Mouse (Mus musculus): ENCODE measurements around the gene Col8a2. TPM values are rescaled to one million over a fixed set of nuclear protein-coding genes. Genes with fewer than 3 reads are reported as not detected.

Col8a2 gene
- polyA plus RNA-seq, 1 experiment from 2014 or later: 1.2 TPM

- Histone ChIP-seq H3K4me2 (ENCODE audit: low read length) (no peak overlapping the region), H3K9ac (ENCODE audit: low read length) (no peak overlapping the region), H3K36me3 (ENCODE audit: control insufficient read depth, insufficient read depth, low read length) (no peaks in the 10 kb centered on the region), H3K27me3 (replicated peaks; ENCODE audit: control insufficient read depth, insufficient read depth, low read length) (peaks cover 40% of the 10 kb centered on the region), H3K4me3 (ENCODE audit: low read depth, low read length) (no peak overlapping the region), H3K27ac (ENCODE audit: low read depth, low read length) (no peak overlapping the region), H3K4me1 (ENCODE audit: control insufficient read depth, insufficient read depth, low read length) (no peaks in the 10 kb centered on the region), H3K9me3 (replicated peaks; ENCODE audit: control insufficient read depth, low read length) (no peaks in the 10 kb centered on the region)
- DNase-seq (ENCODE audit: low spot score): no peak
- WGBS: 42% methylated on average over 17 of the region's 17 CpGs
- no peak for ATAC-seq
These were observed 1.6 kb downstream of the Col8a2 start for GRCm38 (mm10) chr4:126288085-126288666.

DNA sequence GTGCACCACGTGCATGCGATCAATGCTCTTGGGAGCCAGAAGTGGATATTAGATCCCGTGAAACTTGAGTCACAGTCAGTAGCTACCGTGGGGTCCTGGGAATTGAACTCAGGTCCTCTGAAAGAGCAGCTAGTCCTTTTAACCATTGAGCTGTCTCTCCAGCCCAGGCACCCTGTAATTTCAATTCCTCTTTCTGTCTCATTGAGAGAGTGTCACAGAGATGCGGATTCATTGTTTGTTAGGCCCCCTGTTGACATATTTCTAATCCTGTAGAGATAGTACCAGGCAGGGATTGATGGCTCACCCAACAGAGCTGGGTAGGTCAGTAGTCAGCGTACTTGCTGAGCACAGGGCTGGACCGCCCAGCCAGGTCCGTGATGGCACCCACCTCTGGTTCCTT, 3.7 kb downstream of the Col8a2 start:
- H3K4me1 ChIP-seq (ENCODE audit: control insufficient read depth, insufficient read depth, low read length): no peaks in the 10 kb centered on the region
- no peak overlapping the region for H3K4me3 ChIP-seq (ENCODE audit: low read depth, low read length)
- ATAC-seq (no peak), DNase-seq (ENCODE audit: low spot score) (no peak)
- no peaks in the 10 kb centered on the region for H3K9me3 ChIP-seq (replicated peaks; ENCODE audit: control insufficient read depth, low read length)
- WGBS: 84% methylated on average over 8 of the region's 8 CpGs
- H3K4me2 ChIP-seq (ENCODE audit: low read length): no peak overlapping the region
- no peak overlapping the region for H3K27ac ChIP-seq (ENCODE audit: low read depth, low read length)
- no peaks in the 10 kb centered on the region for H3K36me3 ChIP-seq (ENCODE audit: control insufficient read depth, insufficient read depth, low read length)
- H3K9ac ChIP-seq (ENCODE audit: low read length): no peak overlapping the region
- peaks cover 39% of the 10 kb centered on the region for H3K27me3 ChIP-seq (replicated peaks; ENCODE audit: control insufficient read depth, insufficient read depth, low read length)

DNA sequence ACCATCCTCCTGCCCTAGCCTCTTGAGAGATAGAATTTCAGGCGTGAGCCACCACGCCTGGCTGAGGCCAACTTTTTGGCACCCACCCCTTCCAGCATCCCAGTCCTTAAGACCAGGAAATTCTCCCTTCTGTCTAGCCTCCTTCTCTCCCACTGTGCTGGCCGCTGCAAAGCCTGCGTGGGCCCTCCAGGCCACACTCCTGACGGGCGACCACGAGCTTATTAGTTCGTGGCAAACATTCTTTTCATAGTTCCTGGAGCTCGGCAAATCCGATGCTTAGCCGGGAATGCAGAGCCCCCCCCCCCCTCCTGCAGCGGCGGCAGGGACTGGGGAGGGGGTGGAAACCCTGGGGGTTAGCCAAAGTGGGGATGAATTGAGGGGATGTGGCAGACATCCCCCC, 4.6 kb downstream of the Col8a2 start:
- H3K4me1 ChIP-seq (ENCODE audit: control insufficient read depth, insufficient read depth, low read length): no peaks in the 10 kb centered on the region
- H3K4me2 ChIP-seq (ENCODE audit: low read length): no peak overlapping the region
- H3K4me3 ChIP-seq (ENCODE audit: low read depth, low read length): no peak overlapping the region
- 22% methylated on average over 13 of the region's 13 CpGs for WGBS
- H3K27me3 ChIP-seq (replicated peaks; ENCODE audit: control insufficient read depth, insufficient read depth, low read length): peaks cover 37% of the 10 kb centered on the region
- DNase-seq (ENCODE audit: low spot score): no peak
- no peaks in the 10 kb centered on the region for H3K9me3 ChIP-seq (replicated peaks; ENCODE audit: control insufficient read depth, low read length)
- no peaks in the 10 kb centered on the region for H3K36me3 ChIP-seq (ENCODE audit: control insufficient read depth, insufficient read depth, low read length)
- H3K27ac ChIP-seq (ENCODE audit: low read depth, low read length): no peak overlapping the region
- ATAC-seq: no peak
- no peak overlapping the region for H3K9ac ChIP-seq (ENCODE audit: low read length)

DNA sequence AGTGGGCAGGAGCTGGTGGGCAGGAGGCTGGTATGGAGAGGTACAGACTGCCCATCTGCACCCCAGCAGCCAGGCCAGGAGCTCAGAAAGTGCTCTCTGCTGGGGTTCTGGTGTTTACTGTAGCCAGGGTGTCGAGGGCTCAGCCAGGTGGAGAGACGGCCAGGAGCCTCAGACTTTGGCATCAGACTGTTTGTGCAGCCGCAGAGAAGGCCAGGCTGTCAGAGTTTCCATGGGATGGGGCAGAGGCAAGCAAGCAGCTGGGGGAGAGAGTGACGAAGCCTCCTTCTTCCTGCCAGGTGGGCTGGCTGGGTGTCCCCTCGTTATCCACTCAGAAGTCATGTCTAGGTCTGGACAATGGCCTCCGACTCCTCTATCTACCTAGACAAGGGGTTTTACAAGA, 8.6 kb downstream of the Col8a2 start:
- WGBS: 61% methylated on average over 6 of the region's 6 CpGs

GRCm38 (mm10) chr4:126295937-126296336, 9.3 kb downstream of the Col8a2 start:
- ATAC-seq (no peak), DNase-seq (ENCODE audit: low spot score) (no peak)
- Histone ChIP-seq H3K27ac (ENCODE audit: low read depth, low read length) (no peak overlapping the region), H3K4me2 (ENCODE audit: low read length) (no peak overlapping the region), H3K4me1 (ENCODE audit: control insufficient read depth, insufficient read depth, low read length) (no peaks in the 10 kb centered on the region), H3K4me3 (ENCODE audit: low read depth, low read length) (no peak overlapping the region), H3K9me3 (replicated peaks; ENCODE audit: control insufficient read depth, low read length) (no peaks in the 10 kb centered on the region), H3K36me3 (ENCODE audit: control insufficient read depth, insufficient read depth, low read length) (no peaks in the 10 kb centered on the region), H3K27me3 (replicated peaks; ENCODE audit: control insufficient read depth, insufficient read depth, low read length) (peaks cover 37% of the 10 kb centered on the region), H3K9ac (ENCODE audit: low read length) (no peak overlapping the region)
- WGBS: 34% methylated on average over 4 of the region's 4 CpGs

More for the DNA sequence above, 8.6 kb downstream of the Col8a2 start:
- Histone ChIP-seq H3K9ac (ENCODE audit: low read length) (no peak overlapping the region), H3K4me1 (ENCODE audit: control insufficient read depth, insufficient read depth, low read length) (no peaks in the 10 kb centered on the region), H3K36me3 (ENCODE audit: control insufficient read depth, insufficient read depth, low read length) (no peaks in the 10 kb centered on the region), H3K4me3 (ENCODE audit: low read depth, low read length) (no peak overlapping the region), H3K27me3 (replicated peaks; ENCODE audit: control insufficient read depth, insufficient read depth, low read length) (peaks cover 32% of the 10 kb centered on the region), H3K4me2 (ENCODE audit: low read length) (no peak overlapping the region), H3K27ac (ENCODE audit: low read depth, low read length) (no peak overlapping the region), H3K9me3 (replicated peaks; ENCODE audit: control insufficient read depth, low read length) (no peaks in the 10 kb centered on the region)
- ATAC-seq: no peak
- no peak for DNase-seq (ENCODE audit: low spot score)

DNA sequence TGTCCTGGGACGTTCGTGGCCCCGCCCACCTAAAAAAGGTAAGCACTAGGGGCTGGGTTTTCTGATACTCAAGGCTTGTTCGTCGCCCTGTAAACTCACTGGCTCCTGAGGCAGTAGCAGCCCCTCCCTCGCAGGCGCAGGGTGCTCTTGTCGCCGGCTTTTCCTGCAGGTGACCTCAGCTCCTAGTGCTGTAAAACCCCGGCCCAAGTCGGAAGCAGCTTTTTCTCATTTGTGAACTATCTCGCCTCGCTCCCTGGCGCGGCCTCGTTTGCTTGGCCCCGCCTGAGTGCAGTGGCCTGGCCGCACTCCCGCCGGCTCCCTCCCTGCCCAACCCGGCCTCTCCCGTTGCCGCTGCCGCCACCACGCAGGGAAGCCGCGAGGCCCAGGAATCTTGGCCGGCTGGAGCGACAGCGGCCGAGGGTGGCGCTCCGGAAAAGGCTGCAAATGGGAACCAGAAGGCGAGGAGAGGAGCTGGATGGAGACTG, 10.1 kb downstream of the Col8a2 start:
- under 1% methylated on average over 34 of the region's 34 CpGs for WGBS
- Histone ChIP-seq H3K27ac (ENCODE audit: low read depth, low read length) (no peak overlapping the region), H3K27me3 (replicated peaks; ENCODE audit: control insufficient read depth, insufficient read depth, low read length) (peaks cover 44% of the 10 kb centered on the region)

GRCm38 (mm10) chr4:126300916-126301583, 14.5 kb downstream of the Col8a2 start:
- H3K27ac ChIP-seq (ENCODE audit: low read depth, low read length): no peak overlapping the region
- peaks cover 56% of the 10 kb centered on the region for H3K27me3 ChIP-seq (replicated peaks; ENCODE audit: control insufficient read depth, insufficient read depth, low read length)
- 1% methylated on average over 50 of the region's 50 CpGs for WGBS
- peak overlapping the region; percentile 39 for H3K4me2 ChIP-seq (ENCODE audit: low read length)
- H3K4me3 ChIP-seq (ENCODE audit: low read depth, low read length): peak overlapping the region; percentile 11; the same call in 1 of the 2 replicates
- H3K4me1 ChIP-seq (ENCODE audit: control insufficient read depth, insufficient read depth, low read length): no peaks in the 10 kb centered on the region
- no peaks in the 10 kb centered on the region for H3K36me3 ChIP-seq (ENCODE audit: control insufficient read depth, insufficient read depth, low read length)
- peaks cover 3% of the 10 kb centered on the region; the same call in 1 of the 2 replicates for H3K9me3 ChIP-seq (replicated peaks; ENCODE audit: control insufficient read depth, low read length)
- DNase-seq (ENCODE audit: low spot score): no peak
- peak overlapping the region; percentile 10; the same call in 1 of the 2 replicates for H3K9ac ChIP-seq (ENCODE audit: low read length)
- no peak for ATAC-seq

More for the DNA sequence above, 10.1 kb downstream of the Col8a2 start:
- ATAC-seq: no peak
- H3K4me2 ChIP-seq (ENCODE audit: low read length): peak overlapping the region; percentile 52
- H3K9me3 ChIP-seq (replicated peaks; ENCODE audit: control insufficient read depth, low read length): no peaks in the 10 kb centered on the region
- no peaks in the 10 kb centered on the region for H3K4me1 ChIP-seq (ENCODE audit: control insufficient read depth, insufficient read depth, low read length)
- peak overlapping the region; percentile 24 for H3K4me3 ChIP-seq (ENCODE audit: low read depth, low read length)
- H3K9ac ChIP-seq (ENCODE audit: low read length): peak overlapping the region; percentile 57; the same call in 1 of the 2 replicates
- peak; percentile 51 for DNase-seq (ENCODE audit: low spot score)
- H3K36me3 ChIP-seq (ENCODE audit: control insufficient read depth, insufficient read depth, low read length): no peaks in the 10 kb centered on the region

DNA sequence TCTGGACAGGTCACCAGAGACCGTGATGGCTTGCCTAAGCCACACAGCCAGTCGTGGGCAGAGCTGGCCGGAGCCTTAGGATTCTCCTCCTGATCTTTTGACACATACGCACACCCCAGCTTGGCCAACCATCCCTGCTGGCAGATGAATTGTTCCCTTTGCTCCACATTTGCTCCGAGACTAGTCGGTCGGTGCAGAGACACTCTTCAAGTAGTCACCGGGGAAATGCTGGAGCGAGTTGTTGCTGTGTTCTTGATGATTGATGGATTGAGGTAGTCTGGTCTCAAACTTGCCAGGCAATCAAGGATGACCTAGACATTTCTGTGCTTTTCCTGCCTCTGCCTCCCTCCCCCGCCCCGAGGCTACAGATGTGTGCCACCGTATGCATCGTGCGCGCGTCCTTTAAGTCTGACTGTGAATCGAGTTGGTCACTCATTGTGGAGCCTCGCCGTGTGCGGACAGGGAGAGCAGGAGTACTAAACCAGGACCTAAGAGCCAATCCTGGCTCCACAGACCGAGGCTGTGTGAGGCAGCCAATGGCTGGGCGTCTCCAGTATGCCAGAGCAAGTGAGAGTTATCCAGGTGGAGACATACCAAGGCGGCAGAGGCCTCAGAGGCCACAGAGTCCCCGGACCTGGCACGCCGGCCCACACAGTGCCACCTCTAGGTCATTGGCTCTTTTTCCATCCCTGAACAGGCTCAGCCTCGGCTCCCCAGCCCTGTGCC, 15.2 kb downstream of the Col8a2 start:
- DNase-seq (ENCODE audit: low spot score): no peak
- peak overlapping the region; percentile 10; the same call in 1 of the 2 replicates for H3K9ac ChIP-seq (ENCODE audit: low read length)
- WGBS: 3% methylated on average over 27 of the region's 27 CpGs

More for the DNA sequence above, 15.2 kb downstream of the Col8a2 start:
- Histone ChIP-seq H3K4me2 (ENCODE audit: low read length) (no peak overlapping the region), H3K27me3 (replicated peaks; ENCODE audit: control insufficient read depth, insufficient read depth, low read length) (peaks cover 53% of the 10 kb centered on the region), H3K4me3 (ENCODE audit: low read depth, low read length) (peak overlapping the region; percentile 11; the same call in 1 of the 2 replicates), H3K27ac (ENCODE audit: low read depth, low read length) (no peak overlapping the region), H3K36me3 (ENCODE audit: control insufficient read depth, insufficient read depth, low read length) (no peaks in the 10 kb centered on the region), H3K9me3 (replicated peaks; ENCODE audit: control insufficient read depth, low read length) (peaks cover 4% of the 10 kb centered on the region; the same call in 1 of the 2 replicates), H3K4me1 (ENCODE audit: control insufficient read depth, insufficient read depth, low read length) (no peaks in the 10 kb centered on the region)
- no peak for ATAC-seq

All from forebrain, embryonic 14.5 days (tissue).